Mouse (Mus musculus) C2C12 (cell line): Measurements from ENCODE around the gene Med12l.

Experiments
- CEBPB ChIP-seq: IDR thresholded peaks from one replicate; pipeline ENCODE4 v1.6.1; 2011; ENCODE audit warnings: low read depth, mild to moderate bottlenecking, control low read depth, moderate library complexity
- CTCF ChIP-seq: IDR thresholded peaks from one replicate; pipeline ENCODE4 v1.5.1; 2011; ENCODE audit not compliant: control insufficient read depth, insufficient read depth, insufficient read length
- FOSL1 ChIP-seq: IDR thresholded peaks from one replicate; pipeline ENCODE4 v1.8.0; 2011; ENCODE audit warnings: mild to moderate bottlenecking, low read length; ENCODE audit not compliant: poor library complexity, insufficient read depth, severe bottlenecking
- MAX ChIP-seq: IDR thresholded peaks from one replicate; pipeline ENCODE4 v1.6.1; 2011; ENCODE audit warnings: mild to moderate bottlenecking, control low read depth
- MYOD1 ChIP-seq: IDR thresholded peaks from one replicate; pipeline ENCODE4 v1.6.1; 2011; ENCODE audit warnings: low read depth; ENCODE audit not compliant: control insufficient read depth, insufficient read length
- MYOG ChIP-seq: IDR thresholded peaks from one replicate; pipeline ENCODE4 v1.6.1; 2011; ENCODE audit not compliant: control insufficient read depth, insufficient read length; ENCODE audit errors: extremely low read depth
- USF1 ChIP-seq: IDR thresholded peaks from one replicate; pipeline ENCODE4 v1.6.1; 2011; ENCODE audit warnings: low read depth, mild to moderate bottlenecking, control low read depth, moderate library complexity

DNA sequence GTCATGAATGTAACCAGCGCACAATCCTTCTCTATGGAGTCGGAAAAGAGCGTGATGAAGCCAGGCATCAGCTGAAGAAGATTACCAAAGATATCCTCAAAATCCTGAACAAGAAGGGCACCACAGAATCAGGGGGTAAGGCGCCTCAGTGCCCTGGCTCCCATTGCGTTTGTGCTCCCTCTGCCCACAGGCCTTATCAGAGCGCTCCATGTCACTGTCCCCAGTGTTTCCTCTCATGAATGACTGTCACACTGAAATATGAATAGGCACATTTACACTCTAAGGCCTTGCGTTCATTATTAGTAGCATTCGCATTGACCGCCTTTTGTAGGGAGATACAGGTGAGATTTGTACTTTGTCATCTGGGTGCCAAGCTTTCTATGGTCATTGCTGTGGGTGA lies 222.1 kb downstream of the Med12l start:
- TF ChIP-seq CTCF (no peak), MAX (no peak), MYOD1 (no peak), USF1 (no peak), FOSL1 (no peak), MYOG (no peak), CEBPB (no peak)
